Mouse (Mus musculus) C2C12 (cell line): ENCODE data around the gene Ehbp1l1. TPM values are rescaled to one million over a fixed set of nuclear protein-coding genes. Genes with fewer than 3 reads are reported as not detected.
A peak's percentile ranks its signal among the peaks of the same experiment; 100 is the strongest.

ENCODE experiments used
- H3K27me3 ChIP-seq: one replicate; pipeline ENCODE4 v1.6.1; 2011; ENCODE audit not compliant: control insufficient read depth, insufficient read depth, insufficient read length
- H3K36me3 ChIP-seq: one replicate; pipeline ENCODE4 v1.6.1; 2011; ENCODE audit not compliant: control insufficient read depth, insufficient read depth
- H3K4me3 ChIP-seq: one replicate; pipeline ENCODE4 v1.5.1; 2011; ENCODE audit warnings: mild to moderate bottlenecking, control low read depth; ENCODE audit not compliant: poor library complexity, insufficient read depth, severe bottlenecking
- H3K79me2 ChIP-seq: one replicate; pipeline ENCODE4 v1.6.1; 2011; ENCODE audit not compliant: control insufficient read depth, insufficient read depth
- H3K79me3 ChIP-seq: one replicate; pipeline ENCODE4 v1.6.1; 2011; ENCODE audit warnings: low read depth, control low read depth
- H3ac ChIP-seq: one replicate; pipeline ENCODE3; 2011; ENCODE audit warnings: low read depth; ENCODE audit not compliant: control insufficient read depth, insufficient read length
- CEBPB ChIP-seq: IDR thresholded peaks from one replicate; pipeline ENCODE4 v1.6.1; 2011; ENCODE audit warnings: low read depth, mild to moderate bottlenecking, control low read depth, moderate library complexity
- CTCF ChIP-seq: IDR thresholded peaks from one replicate; pipeline ENCODE4 v1.5.1; 2011; ENCODE audit not compliant: control insufficient read depth, insufficient read depth, insufficient read length
- FOSL1 ChIP-seq: IDR thresholded peaks from one replicate; pipeline ENCODE4 v1.8.0; 2011; ENCODE audit warnings: mild to moderate bottlenecking, low read length; ENCODE audit not compliant: poor library complexity, insufficient read depth, severe bottlenecking
- MAX ChIP-seq: IDR thresholded peaks from one replicate; pipeline ENCODE4 v1.6.1; 2011; ENCODE audit warnings: mild to moderate bottlenecking, control low read depth
- MYOD1 ChIP-seq: IDR thresholded peaks from one replicate; pipeline ENCODE4 v1.6.1; 2011; ENCODE audit warnings: low read depth; ENCODE audit not compliant: control insufficient read depth, insufficient read length
- MYOG ChIP-seq: IDR thresholded peaks from one replicate; pipeline ENCODE4 v1.6.1; 2011; ENCODE audit not compliant: control insufficient read depth, insufficient read length; ENCODE audit errors: extremely low read depth
- USF1 ChIP-seq: IDR thresholded peaks from one replicate; pipeline ENCODE4 v1.6.1; 2011; ENCODE audit warnings: low read depth, mild to moderate bottlenecking, control low read depth, moderate library complexity
- polyA plus RNA-seq: library from polyadenylated mRNA; unstranded; fragments of >200 nt; fragmentation: generic; extraction: Trizol; gene quantifications from one replicate; pipeline ENCODE4 v1.2.1, GENCODE M21; 2012; ENCODE audit warnings: missing spikeins

Ehbp1l1 gene
- polyA plus RNA-seq, 1 experiment, result 62.1 TPM

DNA sequence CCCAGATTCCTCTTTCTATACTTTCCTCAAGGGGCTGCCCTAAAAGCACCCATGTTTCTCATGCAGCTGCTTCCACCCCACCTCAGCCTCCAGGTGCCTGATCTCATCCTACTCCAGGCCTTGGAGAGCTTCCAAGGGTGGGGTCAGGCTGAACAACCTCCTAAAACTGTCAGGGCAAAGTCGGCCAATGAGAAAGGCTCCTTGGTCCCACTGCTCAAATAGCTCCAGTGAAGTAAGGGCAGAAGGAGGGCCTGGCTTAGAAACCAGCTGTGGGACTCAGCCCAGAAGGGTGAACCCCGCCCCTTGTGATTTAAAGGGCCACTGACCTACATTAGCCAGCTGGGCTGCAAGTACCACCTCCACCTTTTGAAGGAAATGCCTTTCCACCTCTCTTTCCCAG lies 12.4 kb downstream of the Ehbp1l1 start:
- H3K79me2 ChIP-seq, result peaks cover 50% of the 10 kb centered on the region
- no peak overlapping the region for H3K4me3 ChIP-seq
- H3K27me3 ChIP-seq, result no peaks in the 10 kb centered on the region
- peaks cover 75% of the 10 kb centered on the region for H3K36me3 ChIP-seq
- TF ChIP-seq MAX, result no peak
- TF ChIP-seq USF1, result no peak
- no peak for TF ChIP-seq FOSL1
- no peak for TF ChIP-seq CTCF
- TF ChIP-seq MYOG, result no peak
- TF ChIP-seq MYOD1, result no peak
- no peak for TF ChIP-seq CEBPB
- H3ac ChIP-seq, result no peak overlapping the region
- H3K79me3 ChIP-seq, result peaks cover 18% of the 10 kb centered on the region

DNA sequence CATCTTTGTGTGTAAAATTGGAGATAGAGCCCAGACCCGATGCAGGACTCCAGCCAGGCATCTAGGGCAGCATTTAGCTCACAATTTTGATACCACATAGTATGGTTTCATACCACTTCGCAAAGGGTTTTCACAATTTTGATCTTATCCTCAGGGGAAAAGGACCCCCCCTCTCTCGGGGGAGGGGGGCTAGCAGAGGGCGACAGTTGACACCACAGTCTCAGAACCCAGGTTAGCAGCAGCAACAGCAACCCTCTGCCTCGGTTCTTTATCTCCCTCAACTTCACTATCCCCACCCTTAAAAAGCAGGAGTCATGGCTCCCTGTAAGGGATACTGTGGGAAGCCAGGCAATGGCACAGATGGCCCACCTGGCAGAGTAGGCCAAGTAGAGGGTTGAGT lies 12.9 kb downstream of the Ehbp1l1 start:
- peak overlapping the region; percentile 5 for H3ac ChIP-seq
- no peak for TF ChIP-seq FOSL1
- no peak for TF ChIP-seq CTCF
- TF ChIP-seq CEBPB, result no peak
- no peak for TF ChIP-seq MAX
- TF ChIP-seq USF1, result no peak
- TF ChIP-seq MYOD1, result no peak
- peaks cover 78% of the 10 kb centered on the region for H3K36me3 ChIP-seq
- peaks cover 50% of the 10 kb centered on the region for H3K79me2 ChIP-seq
- H3K4me3 ChIP-seq, result no peak overlapping the region
- peaks cover 18% of the 10 kb centered on the region for H3K79me3 ChIP-seq
- no peaks in the 10 kb centered on the region for H3K27me3 ChIP-seq

DNA sequence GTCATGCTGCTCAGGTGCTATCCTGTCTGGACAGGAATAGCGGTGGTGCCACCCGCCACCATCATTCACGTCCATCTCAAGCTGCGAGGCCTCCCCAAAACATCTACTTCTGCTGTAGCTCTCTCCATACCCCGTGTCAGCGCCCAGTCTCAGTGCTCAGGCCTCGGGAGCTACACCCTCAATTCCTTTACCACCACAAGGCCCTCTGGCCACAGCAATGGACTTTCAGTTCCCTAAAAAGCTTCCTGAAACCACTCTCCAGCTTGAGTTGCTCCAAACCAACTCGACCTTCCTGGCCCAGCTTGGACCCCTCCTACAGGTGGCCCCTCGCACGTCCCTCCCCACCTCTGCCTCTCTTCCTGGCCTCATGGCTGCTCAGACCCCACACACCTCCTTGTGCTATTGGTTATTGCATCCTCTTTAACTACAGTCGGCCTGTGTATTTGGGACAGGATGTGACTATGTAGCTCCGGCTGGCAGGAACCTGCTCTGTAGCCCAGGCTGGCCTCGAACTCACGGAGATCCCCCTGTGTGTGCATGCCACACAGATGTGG lies 14.1 kb downstream of the Ehbp1l1 start:
- peaks cover 43% of the 10 kb centered on the region for H3K79me2 ChIP-seq
- peaks cover 18% of the 10 kb centered on the region for H3K79me3 ChIP-seq
- no peak overlapping the region for H3ac ChIP-seq
- TF ChIP-seq USF1 (no peak), MYOD1 (no peak), CEBPB (no peak)
- peaks cover 83% of the 10 kb centered on the region for H3K36me3 ChIP-seq
- H3K4me3 ChIP-seq, result no peak overlapping the region
- no peaks in the 10 kb centered on the region for H3K27me3 ChIP-seq

DNA sequence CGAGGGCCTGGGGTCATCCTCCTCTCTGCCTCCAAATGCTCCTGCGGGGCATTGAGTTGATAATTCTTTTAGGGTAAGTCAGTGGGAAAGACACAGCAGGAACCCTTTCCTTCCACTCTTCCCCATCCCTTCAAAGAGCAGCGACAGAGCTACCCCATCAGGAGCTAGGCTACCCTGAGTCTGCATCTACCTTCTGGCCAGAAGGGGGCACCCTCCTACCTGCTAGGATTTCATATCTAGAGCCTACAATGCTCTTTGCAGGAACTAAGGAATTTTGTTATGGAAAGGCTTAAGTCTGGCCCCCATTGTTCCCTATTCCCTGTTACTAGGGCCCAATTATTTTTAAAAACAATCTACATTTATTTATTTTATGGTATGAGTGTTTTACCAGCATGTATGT lies 14.9 kb downstream of the Ehbp1l1 start:
- no peak for TF ChIP-seq CEBPB
- TF ChIP-seq FOSL1, result no peak
- no peak for TF ChIP-seq MYOG
- no peak for TF ChIP-seq USF1
- Histone ChIP-seq H3K79me2 (peaks cover 40% of the 10 kb centered on the region), H3K27me3 (no peaks in the 10 kb centered on the region), H3ac (no peak overlapping the region), H3K4me3 (no peak overlapping the region), H3K79me3 (peaks cover 18% of the 10 kb centered on the region), H3K36me3 (peaks cover 82% of the 10 kb centered on the region)

DNA sequence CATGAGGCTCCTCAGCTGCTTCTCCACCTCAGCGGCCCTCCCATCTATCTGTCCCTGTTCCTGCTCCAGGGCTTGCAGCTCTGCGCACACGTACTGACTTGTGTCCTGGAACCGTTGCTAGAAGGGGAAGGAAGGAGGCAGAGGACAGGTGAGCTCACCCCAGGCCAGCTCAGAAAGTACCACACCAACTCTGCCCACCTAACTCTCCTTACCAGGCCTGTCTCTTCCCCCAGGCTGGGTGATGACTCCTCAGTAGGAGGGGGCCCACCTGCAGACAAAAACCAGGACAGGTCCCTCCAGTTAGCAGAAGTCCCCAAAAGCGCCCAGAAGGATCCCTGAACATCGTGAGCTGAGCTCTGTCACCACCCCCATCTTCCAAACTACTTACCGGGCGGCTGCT lies 15.5 kb downstream of the Ehbp1l1 start:
- Histone ChIP-seq H3K79me2 (peaks cover 40% of the 10 kb centered on the region), H3K79me3 (peaks cover 18% of the 10 kb centered on the region), H3K4me3 (no peak overlapping the region), H3ac (no peak overlapping the region), H3K27me3 (no peaks in the 10 kb centered on the region), H3K36me3 (peaks cover 76% of the 10 kb centered on the region)
- TF ChIP-seq MYOG (no peak), MAX (no peak), FOSL1 (no peak), MYOD1 (no peak), USF1 (no peak), CTCF (no peak), CEBPB (no peak)

DNA sequence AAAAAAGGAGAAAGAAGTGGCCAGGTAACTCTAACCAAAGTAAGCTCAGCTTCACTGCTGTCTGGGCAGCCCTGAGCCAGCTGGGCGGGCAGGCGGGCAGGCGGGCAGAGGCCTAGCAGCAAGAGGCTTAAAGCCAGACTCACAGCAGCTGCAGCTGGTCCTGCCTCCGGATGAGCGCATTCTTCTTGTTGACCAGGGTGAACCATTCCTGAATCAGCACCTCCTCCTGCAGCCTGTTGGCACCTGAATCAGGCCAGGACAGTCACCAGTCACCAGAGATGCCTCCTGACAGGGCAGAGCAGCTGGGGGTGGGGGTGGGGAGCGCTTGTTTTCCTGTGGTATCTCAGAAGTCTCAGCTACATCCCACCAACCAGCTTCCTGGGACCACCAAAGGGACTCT lies 16.0 kb downstream of the Ehbp1l1 start:
- Histone ChIP-seq H3K79me2 (peaks cover 37% of the 10 kb centered on the region), H3K79me3 (peaks cover 18% of the 10 kb centered on the region), H3K4me3 (no peak overlapping the region), H3K36me3 (peaks cover 71% of the 10 kb centered on the region), H3K27me3 (no peaks in the 10 kb centered on the region), H3ac (no peak overlapping the region)
- TF ChIP-seq FOSL1 (no peak), MYOD1 (peak; percentile 61)
